In the genomic region with DNA sequence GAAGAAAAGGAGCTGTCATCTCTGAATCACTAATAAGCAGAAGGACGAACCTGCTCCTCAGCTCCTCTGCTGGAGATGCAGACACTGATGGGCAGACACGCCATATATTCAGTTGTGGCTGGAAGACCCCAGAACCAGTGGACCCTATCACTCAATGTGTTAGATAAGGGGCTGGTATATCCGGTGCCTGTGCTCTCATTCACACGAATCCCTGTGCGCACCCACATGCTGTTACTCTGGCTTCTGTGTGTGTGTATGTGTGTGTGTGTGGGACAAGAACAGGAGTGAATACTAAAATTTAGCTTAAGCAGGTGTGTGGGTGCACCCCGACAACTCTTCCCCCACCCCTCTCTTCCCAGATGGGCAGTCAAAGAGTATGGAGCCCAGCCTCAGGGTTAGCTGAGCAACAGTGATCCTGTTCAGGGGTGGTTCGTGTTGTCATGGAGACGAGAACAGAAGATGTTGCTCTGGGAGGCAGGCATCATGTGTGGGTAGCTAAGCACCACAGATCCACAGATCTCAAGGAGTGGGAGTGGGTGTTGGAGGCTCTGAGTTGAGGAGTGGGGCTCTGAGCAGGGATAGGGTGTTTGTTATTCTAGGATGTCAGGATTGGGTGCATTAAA, we compare ENCODE assay signal across 9 mouse cellular contexts.
DNase-seq lines count a peak whose midpoint lies in the region; ATAC-seq and TF ChIP-seq lines count a peak whose summit lies in the region.
"Had no signal": no experiment of that assay in that cellular context is flagged by ENCODE, and none has a peak within 500 bp of the region (broad histone marks: within the 10 kb centered on the region; RNA-seq: fewer than 3 reads in every experiment).

No protein-coding gene starts in this region.

- H3K27me3 ChIP-seq in forebrain, embryonic 15.5 days: no peaks in the 10 kb centered on the region
- no peaks in the 10 kb centered on the region for H3K27me3 ChIP-seq in hindbrain, embryonic 13.5 days
- H3K27me3 ChIP-seq in heart, adult 2 months (ENCODE audit: control insufficient read depth, insufficient read depth, low read length): no peaks in the 10 kb centered on the region

- no peak for TF ChIP-seq EP300 in heart, adult 2 months (IDR thresholded peaks at IDR 0.05; ENCODE audit: insufficient read depth, low read depth, low read length)

- no peak overlapping the region for H3K9ac ChIP-seq in forebrain, embryonic 15.5 days (replicated peaks)
- H3K9ac ChIP-seq in hindbrain, embryonic 13.5 days: no peak overlapping the region
- no peak overlapping the region for H3K9ac ChIP-seq in heart, adult 2 months (ENCODE audit: low read depth, low read length)

- no peak overlapping the region for H3K4me2 ChIP-seq in forebrain, embryonic 15.5 days (replicated peaks)
- H3K4me2 ChIP-seq in hindbrain, embryonic 13.5 days: no peak overlapping the region

- H3K27ac ChIP-seq in forebrain, embryonic 15.5 days (replicated peaks): no peak overlapping the region
- peak overlapping the region; percentile 9; the same call in 1 of the 2 replicates for H3K27ac ChIP-seq in hindbrain, embryonic 13.5 days
- H3K27ac ChIP-seq in heart, adult 2 months: no peak overlapping the region

- 67% methylated on average over 8 of the region's 8 CpGs for WGBS in forebrain, embryonic 15.5 days
- 74% methylated on average over 8 of the region's 8 CpGs for WGBS in hindbrain, embryonic 13.5 days
- 77% methylated on average over 8 of the region's 8 CpGs for WGBS in heart, adult 2 months

- H3K4me1 ChIP-seq in forebrain, embryonic 15.5 days: no peaks in the 10 kb centered on the region
- 0 out of 2 replicates have a peak, but pooled peaks cover 9% of the 10 kb centered on the region for H3K4me1 ChIP-seq in hindbrain, embryonic 13.5 days (replicated peaks)
- no peaks in the 10 kb centered on the region for H3K4me1 ChIP-seq in heart, adult 2 months (ENCODE audit: control insufficient read depth, insufficient read depth, low read length)

- ATAC-seq in forebrain, embryonic 15.5 days (replicated peaks): peak; percentile 78
- ATAC-seq in hindbrain, embryonic 13.5 days (ENCODE audit: low FRiP score): peak; percentile 65

- H3K9me3 ChIP-seq in forebrain, embryonic 15.5 days: no peaks in the 10 kb centered on the region
- no peaks in the 10 kb centered on the region for H3K9me3 ChIP-seq in hindbrain, embryonic 13.5 days

- peak; percentile 68 to 82 for DNase-seq in left cerebral cortex, postnatal 14 days (ENCODE audit: low spot score in 2 of 2)
- DNase-seq in right cerebral cortex, adult 2 months (ENCODE audit: low spot score in 2 of 2): peak; percentile 76
- DNase-seq in cerebellum, adult 11-12 months: no peak
- no peak for DNase-seq in cerebellum, postnatal 14 days
- no peak for DNase-seq in heart, adult 2 months
- DNase-seq: adrenal gland, postnatal 25 days; thymus, postnatal 4 days had no signal

- no peaks in the 10 kb centered on the region for H3K36me3 ChIP-seq in forebrain, embryonic 15.5 days
- H3K36me3 ChIP-seq in hindbrain, embryonic 13.5 days: no peaks in the 10 kb centered on the region
- H3K36me3 ChIP-seq in heart, adult 2 months (ENCODE audit: control insufficient read depth, insufficient read depth, low read length): no peaks in the 10 kb centered on the region

- no peak for TF ChIP-seq CTCF in heart, adult 2 months (IDR thresholded peaks at IDR 0.05)

- no peak overlapping the region for H3K4me3 ChIP-seq in forebrain, embryonic 15.5 days
- H3K4me3 ChIP-seq in hindbrain, embryonic 13.5 days: no peak overlapping the region
- no peak overlapping the region for H3K4me3 ChIP-seq in heart, adult 2 months

- intact Hi-C loops in left cerebral cortex, postnatal 14 days (cut with DNase I): loop anchor here (2.0 kb wide), 1 partner anchor 92 kb away; no protein-coding TSS in a partner anchor
- intact Hi-C loops in heart, adult 2 months (cut with DNase I): no loop called here

- H3K79me2 ChIP-seq in heart, adult 2 months (replicated peaks; ENCODE audit: control insufficient read depth, insufficient read depth, low read length): no peaks in the 10 kb centered on the region

- TF ChIP-seq POLR2A in heart, adult 2 months (IDR thresholded peaks at IDR 0.05; ENCODE audit: insufficient read depth, low read depth, low read length): no peak

Comparison
In these comparisons a context has a peak if more than half of its experiments do, and no peak if none do; other contexts are left out.
1. DNase-seq: peak in left cerebral cortex, postnatal 14 days (2 of 2) and right cerebral cortex, adult 2 months (2 of 2); none in cerebellum, adult 11-12 months (single experiment), cerebellum, postnatal 14 days (0 of 2) and heart, adult 2 months (0 of 2).